Mouse (Mus musculus) hindbrain, embryonic 12.5 days (tissue): ENCODE measurements at regions not wholly inside any gene's neighbourhood (a gene's known extent, or its start where the extent isn't known, plus 50 kb on each side); places are given as distances from the start of the nearest gene placed in this dataset.

Source experiments
- ATAC-seq: fragments of 200-750 bp; cut with Nextera tagmentation; 2 replicates; pipeline ENCODE4 v1.8.0; 2017; ENCODE audit warnings: moderate TSS enrichment; ENCODE audit not compliant: low FRiP score
- H3K27ac ChIP-seq: fragments of 300-500 bp; sonication (generic); 2 replicates; pipeline ENCODE4 v1.5.1; 2016; ENCODE audit warnings: mild to moderate bottlenecking
- H3K27me3 ChIP-seq: fragments of 300-500 bp; sonication (generic); 2 replicates; pipeline ENCODE4 v1.6.1; 2016; ENCODE audit warnings: mild to moderate bottlenecking
- H3K36me3 ChIP-seq: fragments of 300-500 bp; sonication (generic); 2 replicates; pipeline ENCODE4 v1.6.1; 2016; ENCODE audit warnings: mild to moderate bottlenecking
- H3K4me1 ChIP-seq: fragments of 300-500 bp; sonication (generic); 2 replicates; pipeline ENCODE4 v1.6.1; 2016
- H3K4me2 ChIP-seq: fragments of 300-500 bp; sonication (generic); replicated peaks from 2 replicates; pipeline ENCODE4 v1.6.1; 2016; ENCODE audit warnings: mild to moderate bottlenecking
- H3K4me3 ChIP-seq: fragments of 300-500 bp; sonication (generic); 2 replicates; pipeline ENCODE4 v1.5.1; 2016; ENCODE audit warnings: mild to moderate bottlenecking
- H3K9ac ChIP-seq: fragments of 300-500 bp; sonication (generic); 2 replicates; pipeline ENCODE4 v1.6.1; 2016; ENCODE audit warnings: mild to moderate bottlenecking, moderate library complexity
- H3K9me3 ChIP-seq: fragments of 300-500 bp; sonication (generic); replicated peaks from 2 replicates; pipeline ENCODE4 v1.6.1; 2016; ENCODE audit warnings: mild to moderate bottlenecking
- WGBS: fragments of 180-500 bp; shearing (Covaris S2); methylation state at CpG from one replicate; pipeline ENCODE4 v1.1.7; 2016; 5-methylcytosine and 5-hydroxymethylcytosine counted together

DNA sequence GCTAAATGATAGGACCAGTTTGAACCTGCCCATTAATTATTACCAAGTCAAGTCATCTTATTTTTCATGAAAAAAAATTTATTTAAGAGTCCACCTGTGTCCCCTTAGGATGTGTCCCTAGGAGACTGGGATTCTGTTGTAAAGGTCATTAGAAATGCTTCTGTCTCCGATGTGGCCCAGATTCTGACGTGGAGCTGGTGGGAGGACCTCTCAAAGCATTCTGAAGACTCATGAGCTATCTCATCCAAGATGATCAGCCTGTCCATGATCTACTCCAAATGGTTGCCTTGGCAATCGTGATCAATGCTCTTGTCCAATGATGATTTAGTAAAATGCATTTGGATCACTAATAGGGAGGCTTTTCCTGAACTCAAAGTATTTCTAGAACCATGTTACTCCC is 163.4 kb upstream of the Gm5148 start:
- no peaks in the 10 kb centered on the region for H3K27me3 ChIP-seq
- H3K36me3 ChIP-seq = no peaks in the 10 kb centered on the region
- no peaks in the 10 kb centered on the region for H3K4me1 ChIP-seq
- no peak overlapping the region for H3K27ac ChIP-seq
- no peak overlapping the region for H3K4me2 ChIP-seq
- peaks cover 3% of the 10 kb centered on the region; the same call in 1 of the 2 replicates for H3K9me3 ChIP-seq
- H3K4me3 ChIP-seq = no peak overlapping the region
- H3K9ac ChIP-seq = no peak overlapping the region
- 87% methylated on average over 3 of the region's 3 CpGs for WGBS
- no peak for ATAC-seq

DNA sequence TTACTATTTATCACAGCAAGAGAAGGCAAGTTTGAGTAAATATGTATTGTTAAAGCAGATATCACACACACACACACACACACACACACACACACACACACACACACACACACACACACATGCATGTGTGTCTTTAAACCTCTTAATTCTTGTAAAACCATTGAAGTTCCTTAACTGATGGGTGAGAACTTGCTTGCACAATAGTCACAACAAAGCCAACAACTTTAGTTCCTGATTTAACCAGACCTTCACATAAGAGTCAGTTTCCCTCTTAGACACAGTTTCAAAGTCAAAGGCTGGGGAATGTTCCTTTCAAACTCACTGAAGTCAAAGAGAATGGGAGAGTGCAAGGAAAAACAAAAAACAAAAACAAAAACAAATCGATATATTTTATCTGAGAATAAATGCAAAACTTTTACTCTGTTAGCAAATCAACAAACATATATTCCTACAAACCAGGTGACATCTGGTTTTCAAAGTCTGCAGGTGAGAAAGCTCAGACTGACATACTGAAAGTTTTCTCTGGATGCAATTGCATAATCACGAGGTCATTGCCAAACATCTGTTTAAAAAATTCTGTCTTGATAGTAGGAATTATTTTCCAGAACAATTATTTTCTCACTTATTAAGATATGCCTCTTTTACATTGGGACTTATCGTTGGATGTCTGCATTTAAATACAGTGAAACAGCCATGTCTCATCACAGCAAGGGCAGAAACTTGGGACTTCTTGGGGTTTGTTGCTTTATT is 162.6 kb upstream of the Gm5148 start:
- Histone ChIP-seq H3K36me3 (no peaks in the 10 kb centered on the region), H3K4me3 (no peak overlapping the region), H3K27ac (no peak overlapping the region), H3K4me1 (no peaks in the 10 kb centered on the region), H3K9me3 (no peaks in the 10 kb centered on the region), H3K27me3 (no peaks in the 10 kb centered on the region), H3K4me2 (no peak overlapping the region), H3K9ac (no peak overlapping the region)
- WGBS = 92% methylated on average over 3 of the region's 3 CpGs
- no peak for ATAC-seq

- Histone ChIP-seq H3K27me3 (no peaks in the 10 kb centered on the region), H3K27ac (no peak overlapping the region), H3K4me2 (no peak overlapping the region), H3K4me3 (no peak overlapping the region), H3K36me3 (no peaks in the 10 kb centered on the region), H3K4me1 (no peaks in the 10 kb centered on the region), H3K9ac (no peak overlapping the region), H3K9me3 (no peaks in the 10 kb centered on the region)
- no peak for ATAC-seq
- WGBS = 91% methylated on average over 6 of the region's 6 CpGs
Measured at GRCm38 (mm10) chr3:37885776-37886175, 161.5 kb upstream of the Gm5148 start.

GRCm38 (mm10) chr3:37882417-37882816 is 158.1 kb upstream of the Gm5148 start:
- H3K4me2 ChIP-seq = no peak overlapping the region
- no peaks in the 10 kb centered on the region for H3K36me3 ChIP-seq
- no peak overlapping the region for H3K4me3 ChIP-seq
- 35% methylated on average over 5 of the region's 5 CpGs for WGBS
- ATAC-seq = no peak
- no peak overlapping the region for H3K9ac ChIP-seq
- H3K9me3 ChIP-seq = no peaks in the 10 kb centered on the region
- H3K4me1 ChIP-seq = no peaks in the 10 kb centered on the region
- H3K27me3 ChIP-seq = no peaks in the 10 kb centered on the region
- no peak overlapping the region for H3K27ac ChIP-seq

DNA sequence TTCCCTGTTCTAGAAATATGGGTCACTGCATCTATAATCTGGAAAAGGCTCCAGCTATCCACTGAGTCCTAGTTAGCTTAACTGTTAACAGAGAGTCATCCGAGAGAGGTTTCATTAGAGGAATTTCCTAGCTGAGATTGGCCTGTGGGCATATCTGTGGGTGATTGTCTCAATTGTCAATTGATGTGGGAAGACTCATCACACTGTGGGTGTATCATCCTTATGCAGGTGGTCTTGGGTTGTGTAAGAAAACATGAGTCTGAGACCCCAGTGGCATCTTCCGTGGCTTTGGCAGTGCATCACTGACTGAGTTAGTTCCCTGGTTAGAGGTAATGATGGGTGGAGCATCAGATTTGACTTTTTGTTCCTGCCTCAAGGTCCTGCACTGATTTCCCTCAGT is 156.7 kb upstream of the Gm5148 start:
- ATAC-seq = no peak
- Histone ChIP-seq H3K27me3 (no peaks in the 10 kb centered on the region), H3K27ac (no peak overlapping the region), H3K4me3 (no peak overlapping the region), H3K9ac (no peak overlapping the region), H3K4me2 (no peak overlapping the region), H3K36me3 (no peaks in the 10 kb centered on the region), H3K4me1 (peaks cover 2% of the 10 kb centered on the region; the same call in 1 of the 2 replicates), H3K9me3 (no peaks in the 10 kb centered on the region)
- WGBS = 83% methylated on average over 2 of the region's 2 CpGs

GRCm38 (mm10) chr3:37879056-37879455 is 154.8 kb upstream of the Gm5148 start:
- Histone ChIP-seq H3K4me2 (no peak overlapping the region), H3K36me3 (no peaks in the 10 kb centered on the region), H3K4me3 (no peak overlapping the region), H3K27me3 (no peaks in the 10 kb centered on the region), H3K9ac (no peak overlapping the region), H3K9me3 (no peaks in the 10 kb centered on the region), H3K27ac (no peak overlapping the region), H3K4me1 (peaks cover 9% of the 10 kb centered on the region; the same call in 1 of the 2 replicates)
- 58% methylated on average over 6 of the region's 6 CpGs for WGBS
- ATAC-seq = no peak

DNA sequence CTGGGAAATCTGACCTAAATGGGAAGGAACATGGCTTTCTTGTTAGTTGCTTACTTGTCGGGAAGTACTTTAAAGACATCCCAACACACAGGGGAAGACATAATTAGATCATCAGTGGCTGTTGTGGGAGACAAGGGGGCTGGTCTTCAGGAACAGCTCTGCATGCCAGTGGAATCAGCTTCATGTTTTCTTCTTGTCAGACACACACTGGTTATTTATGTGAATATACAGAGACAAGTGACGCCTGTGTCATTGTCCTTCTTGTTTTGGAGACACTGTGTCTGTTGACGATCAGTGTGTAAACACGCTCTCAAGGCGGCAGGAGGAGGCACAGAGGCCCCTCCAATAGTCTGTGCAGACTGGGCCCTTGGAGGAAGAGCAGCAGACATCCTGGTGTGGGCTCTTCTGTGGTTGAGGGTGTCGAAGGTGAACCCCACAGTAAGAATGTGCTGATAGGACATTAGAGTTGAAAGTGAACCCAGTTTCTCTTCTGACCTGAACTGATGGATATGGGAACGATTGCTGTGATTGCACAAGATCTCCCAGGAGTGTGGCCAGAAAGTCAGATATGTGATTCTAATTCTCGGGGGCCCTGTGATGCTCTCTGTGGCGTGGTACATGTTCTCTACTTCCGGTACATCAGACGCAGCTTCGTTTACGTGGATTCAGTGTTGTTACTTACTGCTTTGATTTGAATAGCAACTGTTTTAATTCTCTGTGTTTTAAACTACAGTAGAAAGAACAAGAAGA is 151.9 kb upstream of the Gm5148 start:
- WGBS = 83% methylated on average over 13 of the region's 13 CpGs
- Histone ChIP-seq H3K4me2 (no peak overlapping the region), H3K27me3 (no peaks in the 10 kb centered on the region), H3K36me3 (no peaks in the 10 kb centered on the region), H3K4me1 (peaks cover 9% of the 10 kb centered on the region; the same call in 1 of the 2 replicates), H3K9me3 (no peaks in the 10 kb centered on the region), H3K27ac (peak overlapping the region; percentile 30; the same call in 1 of the 2 replicates), H3K4me3 (no peak overlapping the region), H3K9ac (no peak overlapping the region)
- no peak for ATAC-seq

DNA sequence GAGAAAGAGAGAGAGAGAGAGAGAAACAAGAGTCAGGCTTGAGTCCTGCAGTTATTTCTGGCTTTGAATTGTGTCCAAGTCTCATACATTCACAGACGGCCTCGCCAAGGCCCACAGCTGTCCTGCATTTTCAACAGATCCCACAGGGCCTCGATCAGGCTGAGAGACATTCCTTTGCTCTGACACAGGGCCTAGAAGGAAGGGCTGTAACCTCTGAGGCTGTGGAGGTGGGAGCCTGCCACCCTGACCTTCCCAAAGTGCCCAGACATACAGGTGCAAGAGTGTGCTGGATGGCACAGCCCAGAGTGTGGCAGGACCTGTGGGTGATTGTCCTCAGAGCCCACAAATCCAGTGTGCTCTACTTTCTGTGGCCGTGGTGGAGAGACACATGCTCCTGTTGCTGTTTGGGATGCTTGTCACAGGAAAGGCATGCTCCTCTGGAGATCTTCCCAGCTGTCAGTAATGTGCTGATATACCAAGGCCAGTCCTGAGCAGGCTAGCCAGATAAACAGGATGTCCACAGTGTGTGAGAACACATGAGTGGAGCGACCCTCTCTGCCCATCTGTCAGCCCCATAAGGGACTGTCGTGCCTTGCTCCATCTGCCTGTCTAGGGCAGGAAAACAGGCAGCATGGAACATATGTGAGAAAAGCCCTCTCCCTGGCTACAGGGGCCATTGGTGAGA is 151.2 kb upstream of the Gm5148 start:
- Histone ChIP-seq H3K27me3 (no peaks in the 10 kb centered on the region), H3K4me2 (no peak overlapping the region), H3K9ac (no peak overlapping the region), H3K27ac (peak overlapping the region; percentile 7; the same call in 1 of the 2 replicates), H3K36me3 (no peaks in the 10 kb centered on the region), H3K4me1 (peaks cover 9% of the 10 kb centered on the region; the same call in 1 of the 2 replicates), H3K4me3 (no peak overlapping the region), H3K9me3 (no peaks in the 10 kb centered on the region)
- ATAC-seq = peak; percentile 84
- WGBS = 44% methylated on average over 6 of the region's 6 CpGs

- Histone ChIP-seq H3K4me2 (no peak overlapping the region), H3K27me3 (no peaks in the 10 kb centered on the region), H3K9me3 (no peaks in the 10 kb centered on the region), H3K9ac (no peak overlapping the region), H3K36me3 (no peaks in the 10 kb centered on the region), H3K4me1 (peaks cover 9% of the 10 kb centered on the region; the same call in 1 of the 2 replicates), H3K4me3 (no peak overlapping the region), H3K27ac (no peak overlapping the region)
- WGBS = 90% methylated on average over 6 of the region's 6 CpGs
- no peak for ATAC-seq
Measured at GRCm38 (mm10) chr3:37874864-37875263, 150.6 kb upstream of the Gm5148 start.

- no peak for ATAC-seq
- Histone ChIP-seq H3K27me3 (no peaks in the 10 kb centered on the region), H3K36me3 (no peaks in the 10 kb centered on the region), H3K27ac (no peak overlapping the region), H3K4me3 (no peak overlapping the region), H3K4me1 (peaks cover 9% of the 10 kb centered on the region; the same call in 1 of the 2 replicates), H3K4me2 (no peak overlapping the region), H3K9ac (no peak overlapping the region), H3K9me3 (no peaks in the 10 kb centered on the region)
- WGBS = 90% methylated on average over 1 of the region's 1 CpGs
Measured at GRCm38 (mm10) chr3:37874346-37874745, 150.1 kb upstream of the Gm5148 start.

GRCm38 (mm10) chr3:37872329-37872728 is 148.0 kb upstream of the Gm5148 start:
- Histone ChIP-seq H3K36me3 (no peaks in the 10 kb centered on the region), H3K4me1 (peaks cover 9% of the 10 kb centered on the region; the same call in 1 of the 2 replicates), H3K27ac (no peak overlapping the region), H3K4me3 (no peak overlapping the region), H3K4me2 (no peak overlapping the region), H3K9me3 (no peaks in the 10 kb centered on the region), H3K27me3 (no peaks in the 10 kb centered on the region), H3K9ac (no peak overlapping the region)
- no peak for ATAC-seq
- 85% methylated on average over 3 of the region's 3 CpGs for WGBS

- 68% methylated on average over 4 of the region's 4 CpGs for WGBS
- H3K9ac ChIP-seq = no peak overlapping the region
Measured at GRCm38 (mm10) chr3:37871076-37871475, 146.8 kb upstream of the Gm5148 start.

More at GRCm38 (mm10) chr3:37871076-37871475, 146.8 kb upstream of the Gm5148 start:
- Histone ChIP-seq H3K4me3 (no peak overlapping the region), H3K4me2 (no peak overlapping the region), H3K9me3 (no peaks in the 10 kb centered on the region), H3K27ac (no peak overlapping the region), H3K36me3 (no peaks in the 10 kb centered on the region), H3K27me3 (no peaks in the 10 kb centered on the region), H3K4me1 (peaks cover 8% of the 10 kb centered on the region; the same call in 1 of the 2 replicates)
- ATAC-seq = no peak
